Mouse (Mus musculus) kidney, postnatal 10 days (tissue): ENCODE results near the gene Arhgap21.

Experiments used
- DNase-seq: peaks from one replicate; pipeline ENCODE4 v3.0.0; 2021; ENCODE audit warnings: mixed read lengths

The Arhgap21 gene

DNA sequence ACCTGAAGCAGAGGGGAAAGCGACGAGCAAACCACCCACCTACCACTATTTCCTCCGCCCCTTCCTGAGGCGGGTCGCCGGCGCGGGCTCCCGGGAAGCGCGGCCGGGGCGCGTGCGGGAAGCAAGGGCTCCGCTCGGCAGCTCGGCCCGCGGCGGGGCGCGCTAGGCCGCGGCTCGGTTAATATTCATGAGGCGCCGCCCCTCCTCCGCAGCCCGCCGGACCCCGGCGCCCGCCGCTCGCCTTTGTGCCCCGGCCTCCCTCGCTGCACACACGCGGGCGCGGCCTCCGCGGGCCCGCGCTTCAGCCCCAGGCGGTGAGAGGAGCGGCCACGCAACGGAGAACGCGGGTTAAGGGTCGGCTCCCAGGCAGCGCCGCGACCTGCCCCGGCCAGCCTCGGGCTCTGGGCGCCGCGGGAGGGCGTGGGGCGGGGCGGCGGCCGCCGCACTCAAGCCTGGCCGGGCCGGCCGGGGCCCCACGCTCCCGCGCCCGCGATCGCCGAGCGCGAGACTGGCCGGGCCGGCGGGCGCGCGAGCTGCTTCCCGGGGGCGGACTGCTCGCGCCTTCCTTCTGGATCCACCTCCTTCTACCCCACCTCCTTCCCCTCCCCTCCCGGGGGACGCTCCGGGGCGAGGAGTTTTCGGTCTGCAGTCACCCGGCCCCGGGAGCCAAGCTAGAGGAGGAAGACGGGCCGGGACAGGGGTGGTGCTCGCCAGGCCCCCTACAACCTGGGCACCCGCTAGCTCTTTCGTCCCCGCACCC lies at the start of gene Arhgap21:
Gene Arhgap21 (minus strand): TSS at position 441 of the 760 bp plus-strand sequence.
- peak; percentile 85 for DNase-seq

DNA sequence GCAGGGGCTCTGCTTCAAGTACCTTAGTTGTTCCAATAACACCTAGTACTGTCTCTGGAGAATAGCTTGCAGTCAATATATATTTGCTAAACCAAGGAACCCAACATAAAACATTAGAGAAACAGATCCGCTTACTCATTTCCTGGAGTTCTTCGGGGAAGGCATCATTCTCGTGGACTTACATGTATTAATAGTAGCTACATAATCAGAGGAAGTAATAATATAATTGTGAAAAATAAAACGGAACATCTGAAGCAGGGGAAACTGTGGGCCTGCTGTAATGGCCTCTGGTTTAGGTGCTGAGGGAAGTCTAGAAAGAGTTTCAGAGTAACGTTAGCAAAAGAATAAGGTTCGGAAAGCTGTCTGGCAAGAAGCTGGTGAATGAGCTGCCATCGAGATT lies 47.9 kb upstream of the Arhgap21 start:
- DNase-seq = no peak

DNA sequence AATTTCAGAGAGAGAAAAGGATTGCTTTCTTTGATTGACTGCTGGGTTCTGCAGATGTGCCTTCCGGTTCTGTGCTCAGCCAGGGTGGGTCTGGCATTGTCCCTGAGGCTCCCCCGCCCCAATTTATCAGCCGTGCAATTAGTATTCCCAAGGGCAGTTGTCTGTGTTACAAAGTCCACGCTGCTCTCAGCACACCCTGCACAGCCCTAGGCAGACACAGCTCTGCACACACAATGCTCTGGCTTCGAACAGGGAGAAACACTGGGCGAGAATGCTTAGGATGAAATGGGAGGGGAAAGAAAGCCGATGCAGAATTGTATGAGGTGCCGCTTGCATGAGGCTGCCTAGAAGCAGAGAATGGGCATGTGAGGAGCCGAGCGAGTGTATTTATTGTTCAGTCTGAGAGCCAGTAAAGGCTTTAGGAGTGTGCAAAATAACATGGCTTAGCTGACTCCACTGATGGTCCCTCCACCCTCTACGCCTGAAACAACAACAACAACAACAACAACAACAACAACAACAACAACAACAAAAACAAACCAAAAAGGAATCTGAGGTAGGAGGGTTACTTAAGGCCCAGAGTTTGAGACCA lies 42.2 kb upstream of the Arhgap21 start:
- no peak for DNase-seq

DNA sequence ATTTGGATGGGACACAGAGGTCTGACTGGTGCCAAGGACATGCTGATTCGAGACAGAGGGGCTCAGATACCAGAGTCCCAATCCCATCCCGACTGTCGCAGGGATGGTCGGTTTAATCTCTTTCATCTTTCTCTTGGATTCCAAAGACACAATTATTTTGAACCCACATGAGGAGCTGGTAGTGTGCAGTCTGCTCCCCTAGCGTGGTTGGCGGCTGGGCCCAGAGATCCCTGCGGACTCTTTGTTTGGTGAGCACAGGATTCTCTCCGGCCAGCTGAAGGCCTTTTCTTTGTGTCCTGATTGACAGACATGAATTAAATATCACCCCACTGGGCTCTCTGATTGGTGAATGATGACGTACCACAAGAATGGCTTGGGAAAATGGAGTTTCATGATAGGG lies 41.5 kb upstream of the Arhgap21 start:
- no peak for DNase-seq

GRCm38 (mm10) chr2:21009258-21010140 lies 40.8 kb upstream of the Arhgap21 start:
- no peak for DNase-seq

- no peak for DNase-seq
Measured at GRCm38 (mm10) chr2:21002538-21002937, 33.9 kb upstream of the Arhgap21 start.

GRCm38 (mm10) chr2:21001156-21001555 lies 32.5 kb upstream of the Arhgap21 start:
- no peak for DNase-seq

GRCm38 (mm10) chr2:20995547-20995946 lies 26.9 kb upstream of the Arhgap21 start:
- DNase-seq = no peak

GRCm38 (mm10) chr2:20991508-20991907 lies 22.8 kb upstream of the Arhgap21 start:
- no peak for DNase-seq

GRCm38 (mm10) chr2:20990907-20991306 lies 22.2 kb upstream of the Arhgap21 start:
- no peak for DNase-seq

DNA sequence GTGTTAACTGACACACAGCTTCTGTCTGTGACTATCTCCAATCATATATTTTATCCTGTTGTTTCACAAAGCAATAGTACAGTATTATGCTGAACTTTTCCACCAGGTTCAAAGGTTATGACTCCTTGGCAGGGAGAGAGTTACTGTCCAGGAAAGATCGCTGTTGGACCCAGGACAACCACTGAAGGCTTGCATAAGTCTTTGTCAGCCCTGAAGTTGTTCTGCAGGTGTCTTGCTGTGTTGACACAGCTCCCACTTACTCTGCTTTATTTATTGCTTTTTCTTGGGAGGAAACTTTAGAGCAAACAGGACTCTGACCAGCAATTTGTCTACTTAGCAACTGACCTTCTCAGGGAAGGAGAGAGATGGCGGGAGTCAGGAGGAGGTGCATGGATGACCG lies 21.4 kb upstream of the Arhgap21 start:
- DNase-seq = no peak

- DNase-seq = no peak
Measured at GRCm38 (mm10) chr2:20987822-20988221, 19.1 kb upstream of the Arhgap21 start.

DNA sequence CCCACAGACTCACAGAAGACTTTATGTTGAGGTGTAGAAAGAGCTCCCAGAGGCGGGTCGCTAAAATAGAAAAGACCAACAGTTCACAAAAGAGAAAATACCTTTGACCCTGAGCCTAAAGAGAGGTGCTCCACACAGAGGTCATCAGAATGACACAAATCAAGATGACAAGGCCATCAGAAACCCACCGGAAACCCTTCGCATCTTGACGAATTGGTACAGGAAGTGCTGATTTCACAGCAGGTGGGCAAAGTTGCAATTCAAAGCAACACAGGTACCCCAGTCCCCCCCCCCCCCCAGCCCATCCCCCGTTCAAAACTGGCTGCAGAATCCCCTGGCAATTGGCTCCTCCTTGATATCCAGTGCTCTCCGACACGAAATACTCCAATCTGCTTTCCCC lies 10.0 kb upstream of the Arhgap21 start:
- no peak for DNase-seq

GRCm38 (mm10) chr2:20977051-20977450 lies 8.4 kb upstream of the Arhgap21 start:
- DNase-seq = no peak

DNA sequence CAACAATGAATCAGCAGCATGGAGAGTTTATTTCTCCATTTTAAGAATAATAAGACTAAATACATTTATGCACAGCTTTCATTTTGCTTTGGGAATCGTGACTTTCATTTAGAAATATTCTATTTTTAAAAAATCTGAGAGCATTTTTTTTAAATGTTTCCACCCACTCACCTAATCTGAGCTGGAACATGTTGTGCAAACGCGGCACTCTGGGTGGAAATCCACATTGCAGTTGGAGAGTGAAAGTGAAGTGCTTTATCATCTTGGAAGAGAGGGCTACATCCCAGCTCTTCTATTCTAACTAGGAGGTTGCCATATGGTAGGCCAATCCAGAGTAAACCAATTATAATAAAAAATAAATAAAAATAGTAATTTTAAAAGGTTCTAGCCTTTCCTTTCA lies 4.8 kb upstream of the Arhgap21 start:
- DNase-seq = no peak

GRCm38 (mm10) chr2:20972180-20972579 lies 3.5 kb upstream of the Arhgap21 start:
- no peak for DNase-seq

- no peak for DNase-seq
Measured at GRCm38 (mm10) chr2:20971628-20972027, 2.9 kb upstream of the Arhgap21 start.

DNA sequence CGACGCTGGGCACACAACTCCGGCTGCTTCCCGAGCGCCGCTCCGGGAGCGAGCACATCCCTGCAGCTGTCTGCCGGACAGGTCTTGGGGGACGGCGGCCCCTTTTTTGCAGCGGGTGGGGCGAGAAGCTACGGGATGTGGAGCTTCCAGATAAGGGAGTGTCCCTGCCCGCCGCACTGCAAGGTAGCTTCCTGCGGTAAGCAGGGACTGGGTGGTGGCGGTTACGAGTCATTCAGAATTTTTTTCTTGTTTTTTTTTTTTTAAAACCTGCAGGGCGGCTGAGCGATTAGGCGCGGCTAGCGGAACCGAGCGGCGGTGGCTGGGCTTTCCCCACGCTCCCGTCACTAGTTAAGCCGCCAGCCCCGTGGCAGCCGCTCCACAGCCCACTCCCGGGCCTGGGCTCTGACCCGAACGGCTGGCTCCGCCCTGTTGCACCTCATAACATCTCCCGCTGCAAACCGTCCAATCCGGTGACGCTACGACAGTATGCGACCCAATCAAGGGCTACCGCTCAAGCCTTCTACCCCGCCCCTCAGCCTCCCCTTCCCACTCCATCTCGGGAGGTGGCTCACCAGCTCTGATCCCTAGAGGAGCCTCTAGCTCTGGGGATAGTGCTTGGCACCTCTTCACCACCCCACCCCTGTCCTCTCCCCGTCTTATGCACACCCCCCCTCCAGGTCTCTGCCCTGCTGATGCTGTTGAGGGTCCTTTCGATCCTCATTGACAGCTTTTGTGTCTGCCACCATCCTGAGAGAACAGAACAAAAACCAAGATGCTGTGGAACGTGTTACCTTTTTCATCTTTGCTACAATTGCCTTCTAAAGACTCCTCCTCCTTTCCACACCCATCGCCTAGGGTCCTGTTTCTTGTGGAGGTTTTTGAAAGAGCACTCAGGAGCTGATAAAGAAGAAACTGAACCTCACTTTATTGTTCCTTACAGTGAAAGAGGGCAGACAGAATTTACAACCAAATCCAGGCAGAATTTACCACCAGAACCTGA lies 820 bp upstream of the Arhgap21 start:
- peak; percentile 96 for DNase-seq

DNA sequence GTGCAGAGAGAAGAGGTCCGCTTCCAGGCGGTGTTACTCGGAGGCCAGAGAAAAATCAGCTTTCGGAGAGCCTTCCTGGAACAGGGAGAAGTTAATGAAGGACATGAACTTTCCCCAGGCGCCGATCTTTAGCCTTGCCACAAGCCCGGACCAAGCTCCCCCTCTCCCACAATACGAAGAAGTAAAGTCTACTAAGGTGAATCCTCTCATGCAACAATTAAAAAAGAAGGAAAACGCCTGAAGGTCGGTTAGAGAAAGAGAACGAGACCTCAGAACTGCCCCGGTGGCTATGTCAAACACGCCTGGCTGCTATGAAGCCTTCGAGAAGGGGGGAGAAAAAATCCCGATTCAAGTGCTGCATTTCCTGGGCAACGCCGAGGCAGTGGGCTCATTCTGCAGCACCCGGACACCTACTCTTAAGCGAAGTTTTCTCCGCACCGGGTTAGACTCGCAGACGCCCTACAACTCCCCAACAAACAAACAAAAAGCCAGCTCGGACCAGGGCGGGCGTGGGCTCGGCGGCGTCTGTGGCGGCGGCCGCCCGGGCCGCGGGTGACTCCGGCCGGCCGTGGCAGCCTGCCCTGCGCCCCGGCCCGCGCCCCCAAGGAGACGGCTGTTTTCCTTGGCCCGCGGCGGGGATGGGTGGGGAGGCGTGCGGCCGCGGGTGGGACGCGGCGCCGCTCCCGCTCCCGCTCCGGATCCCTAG lies 882 bp downstream of the Arhgap21 start:
- DNase-seq = peak; percentile 56

- DNase-seq = peak; percentile 49
Measured at GRCm38 (mm10) chr2:20967101-20967645, 1.5 kb downstream of the Arhgap21 start.
